Mouse (Mus musculus) bone marrow macrophage, adult 2 months (primary cell): ENCODE data around the gene Cxcl16. TPM values are rescaled to one million over a fixed set of nuclear protein-coding genes. Genes with fewer than 3 reads are reported as not detected.
"Not testable (repeated sequence)": the region's sequence is repeated elsewhere in the genome, so short reads cannot be mapped to it uniquely, and the experiment has no call there.

Experiments used
- H3K27ac ChIP-seq: 2 replicates; pipeline ENCODE4 v1.5.1; 2012; ENCODE audit warnings: low read depth, low read length; ENCODE audit not compliant: insufficient read depth
- H3K4me1 ChIP-seq: 2 replicates; pipeline ENCODE4 v1.6.1; 2012; ENCODE audit warnings: low read length; ENCODE audit not compliant: control insufficient read depth, insufficient read depth
- H3K4me3 ChIP-seq: 2 replicates; pipeline ENCODE4 v1.5.1; 2012; ENCODE audit warnings: mild to moderate bottlenecking, low read length, moderate library complexity; ENCODE audit not compliant: insufficient read depth
- CTCF ChIP-seq: IDR thresholded peaks from 2 replicates; pipeline ENCODE4 v1.5.1; 2012; ENCODE audit warnings: low read depth, mild to moderate bottlenecking, low read length, moderate library complexity
- POLR2A ChIP-seq: IDR thresholded peaks from 2 replicates; pipeline ENCODE4 v1.6.1; 2012; ENCODE audit warnings: mild to moderate bottlenecking, low read depth, low read length, borderline replicate concordance
- polyA plus RNA-seq: library from polyadenylated mRNA; stranded (reverse); fragments of >200 nt; gene quantifications from 2 replicates; pipeline ENCODE4 v1.2.4, GENCODE M21; 2012; ENCODE audit not compliant: missing spikeins, insufficient read depth, insufficient read length

Gene Cxcl16
- polyA plus RNA-seq, 1 experiment, result 434 TPM

DNA sequence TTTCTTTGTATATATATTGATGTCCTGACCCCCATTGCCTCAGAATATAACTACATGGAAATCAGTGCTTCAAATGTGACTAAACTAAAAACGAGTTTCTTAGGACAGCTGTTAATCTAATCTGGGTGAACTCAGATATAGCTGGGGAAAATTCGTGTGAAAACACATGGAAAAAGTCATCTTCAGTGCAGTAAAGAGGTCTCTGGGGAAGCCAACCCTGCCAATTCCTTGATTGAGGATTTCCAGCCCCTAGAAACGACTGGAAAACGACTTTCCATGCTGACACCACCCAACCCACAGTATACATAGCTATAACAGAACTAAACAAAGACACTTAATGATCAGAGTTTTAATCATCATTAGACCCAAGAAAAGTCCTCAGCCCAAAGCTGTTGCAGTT lies 28.0 kb upstream of the Cxcl16 start:
- Histone ChIP-seq H3K4me3 (no peak overlapping the region), H3K4me1 (peaks cover 44% of the 10 kb centered on the region), H3K27ac (0 out of 2 replicates have a peak overlapping the region, but pooled peaks have one; percentile 19)
- TF ChIP-seq POLR2A (no peak), CTCF (no peak)

DNA sequence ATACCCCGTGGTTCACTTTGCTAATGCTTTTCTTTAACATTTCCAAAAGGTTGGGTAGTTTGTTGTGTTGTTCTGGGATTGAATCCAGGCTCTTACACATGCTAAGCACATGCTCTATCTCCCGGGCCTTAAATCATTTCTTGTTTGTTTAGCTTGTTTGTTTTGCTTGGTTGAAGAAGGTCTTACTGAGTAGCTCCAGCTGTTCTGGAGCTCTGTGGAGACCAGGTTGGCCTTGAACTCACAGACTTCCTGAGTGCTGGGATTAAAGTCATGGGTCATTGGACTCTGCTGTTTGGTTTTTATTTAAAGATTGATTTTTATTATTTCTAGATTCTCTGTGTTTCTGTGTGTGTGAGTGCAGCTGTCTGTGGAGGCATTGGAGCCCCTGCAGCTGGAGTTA lies 25.7 kb upstream of the Cxcl16 start:
- H3K4me1 ChIP-seq, result peaks cover 47% of the 10 kb centered on the region
- TF ChIP-seq CTCF (no peak), POLR2A (no peak)

GRCm38 (mm10) chr11:70474872-70475534 lies 15.2 kb upstream of the Cxcl16 start:
- Histone ChIP-seq H3K27ac (peak overlapping the region; percentile 72), H3K4me3 (no peak overlapping the region), H3K4me1 (peaks cover 57% of the 10 kb centered on the region)
- no peak for TF ChIP-seq CTCF
- no peak for TF ChIP-seq POLR2A

More for the DNA sequence above, 25.7 kb upstream of the Cxcl16 start:
- no peak overlapping the region for H3K27ac ChIP-seq
- no peak overlapping the region for H3K4me3 ChIP-seq

DNA sequence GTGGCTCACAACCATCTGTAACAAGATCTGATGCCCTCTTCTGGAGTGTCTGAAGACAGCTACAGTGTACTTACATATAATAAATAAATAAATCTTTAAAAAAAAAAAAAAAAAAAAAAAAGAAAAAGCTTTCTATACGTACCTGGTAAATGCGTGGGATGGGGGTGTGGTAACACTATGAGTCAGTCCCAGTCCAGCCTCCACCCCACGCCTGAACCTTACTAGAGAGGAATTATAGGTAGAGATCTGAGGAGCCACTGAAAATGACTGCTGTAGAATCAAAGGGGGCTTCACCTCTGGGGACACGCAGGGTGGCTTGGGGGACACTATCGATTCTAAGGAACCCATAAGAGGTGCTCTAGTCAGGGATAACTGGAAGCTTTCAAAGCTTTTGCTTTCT lies 13.5 kb upstream of the Cxcl16 start:
- not testable (repeated sequence) for H3K4me3 ChIP-seq
- H3K4me1 ChIP-seq, result peaks cover 59% of the 10 kb centered on the region
- peak overlapping the region; percentile 78 for H3K27ac ChIP-seq

- TF ChIP-seq POLR2A, result no peak
- TF ChIP-seq CTCF, result no peak
- no peak overlapping the region for H3K4me3 ChIP-seq
- H3K27ac ChIP-seq, result peak overlapping the region; percentile 78
- peaks cover 58% of the 10 kb centered on the region for H3K4me1 ChIP-seq
These were observed 12.9 kb upstream of the Cxcl16 start for GRCm38 (mm10) chr11:70472716-70473115.

DNA sequence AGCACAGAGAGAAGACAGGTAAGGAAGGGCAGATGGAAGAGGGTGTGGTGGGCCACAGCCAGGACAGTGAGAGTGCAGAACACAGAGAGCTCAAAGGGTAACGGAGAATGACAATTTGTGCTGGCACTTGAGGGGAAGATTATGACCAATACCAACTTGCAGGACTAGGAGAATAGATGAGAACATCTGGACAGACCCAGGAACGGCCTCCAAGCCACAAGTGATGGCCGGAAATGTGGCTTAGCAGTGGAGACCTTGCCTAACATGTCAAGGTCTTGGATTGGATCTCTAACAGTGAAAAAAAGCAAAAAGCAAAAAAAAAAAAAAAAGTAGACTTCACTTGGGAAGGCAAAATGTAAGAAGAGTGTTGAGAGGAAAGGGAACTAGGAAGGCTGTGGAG lies 10.0 kb upstream of the Cxcl16 start:
- TF ChIP-seq POLR2A (no peak), CTCF (no peak)
- no peak overlapping the region for H3K4me3 ChIP-seq
- H3K4me1 ChIP-seq, result peaks cover 71% of the 10 kb centered on the region
- H3K27ac ChIP-seq, result peak overlapping the region; percentile 99

- peaks cover 63% of the 10 kb centered on the region for H3K4me1 ChIP-seq
- peak overlapping the region; percentile 11; the same call in 1 of the 2 replicates for H3K4me3 ChIP-seq
- no peak for TF ChIP-seq CTCF
- TF ChIP-seq POLR2A, result no peak
- H3K27ac ChIP-seq, result peak overlapping the region; percentile 99
These were observed 8.3 kb upstream of the Cxcl16 start for GRCm38 (mm10) chr11:70467902-70468619.

- TF ChIP-seq CTCF (no peak), POLR2A (no peak)
- Histone ChIP-seq H3K4me3 (no peak overlapping the region), H3K4me1 (peaks cover 53% of the 10 kb centered on the region), H3K27ac (peak overlapping the region; percentile 99)
These were observed 6.0 kb upstream of the Cxcl16 start for GRCm38 (mm10) chr11:70465824-70466223.

DNA sequence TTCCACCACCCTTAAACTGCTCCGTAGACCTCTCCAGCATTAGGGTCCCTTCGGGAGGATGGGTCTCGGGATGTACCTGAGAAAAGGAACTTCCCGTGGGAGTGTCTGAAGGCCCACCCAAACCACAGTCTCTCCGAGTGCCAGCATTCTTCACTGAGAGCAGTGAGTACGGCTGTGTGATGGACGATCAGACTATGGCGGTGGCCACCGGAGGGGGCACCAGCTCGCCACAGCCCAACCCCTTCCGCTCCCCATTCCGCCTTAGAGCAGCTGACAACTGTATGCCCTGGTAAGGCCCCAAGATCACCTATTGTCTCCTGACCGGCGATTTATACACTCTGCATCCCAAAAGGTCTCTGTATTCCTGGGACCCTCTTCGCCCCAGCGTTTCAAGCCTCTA lies 5.4 kb upstream of the Cxcl16 start:
- Histone ChIP-seq H3K27ac (no peak overlapping the region), H3K4me1 (peaks cover 50% of the 10 kb centered on the region), H3K4me3 (no peak overlapping the region)
- no peak for TF ChIP-seq CTCF
- TF ChIP-seq POLR2A, result no peak

DNA sequence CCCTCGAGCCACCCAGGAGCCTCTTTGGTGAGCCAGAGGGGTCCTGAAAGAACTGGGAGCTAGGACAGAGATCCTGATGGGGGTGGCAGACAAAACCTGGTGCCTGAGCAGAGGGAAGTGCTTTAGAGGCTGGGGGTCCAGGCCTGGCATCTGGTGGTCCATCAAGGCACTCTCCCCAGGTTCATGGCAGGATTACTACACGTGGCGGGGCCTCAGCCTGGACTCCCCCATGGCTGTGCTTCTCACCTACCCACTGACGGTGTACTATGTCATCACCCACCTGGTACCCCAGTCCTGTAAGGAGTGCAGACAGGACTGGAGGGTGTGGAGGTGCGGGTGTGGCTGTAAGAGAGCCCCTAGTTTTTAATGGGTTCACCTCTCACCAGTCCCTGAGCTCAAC lies 4.2 kb upstream of the Cxcl16 start:
- no peak overlapping the region for H3K27ac ChIP-seq
- TF ChIP-seq POLR2A (no peak), CTCF (no peak)
- peaks cover 41% of the 10 kb centered on the region for H3K4me1 ChIP-seq
- H3K4me3 ChIP-seq, result no peak overlapping the region
